Mouse (Mus musculus) intestine, embryonic 16.5 days (tissue): Measurements from ENCODE around the gene Gm27021. TPM values are rescaled to one million over a fixed set of nuclear protein-coding genes. Genes with fewer than 3 reads are reported as not detected.
A peak's percentile ranks its signal among the peaks of the same experiment; 100 is the strongest.

ENCODE experiments used
- ATAC-seq: fragments of 200-750 bp; cut with Nextera tagmentation; 2 replicates; pipeline ENCODE4 v1.8.0; 2017; ENCODE audit warnings: moderate TSS enrichment, moderate library complexity
- H3K27ac ChIP-seq: fragments of 300-500 bp; sonication (generic); 2 replicates; pipeline ENCODE4 v1.5.1; 2014; ENCODE audit warnings: mild to moderate bottlenecking, low read length
- H3K27me3 ChIP-seq: fragments of 300-500 bp; sonication (generic); replicated peaks from 2 replicates; pipeline ENCODE4 v1.6.1; 2014; ENCODE audit warnings: low read length, control low read depth, mixed read lengths; ENCODE audit not compliant: control insufficient read depth, insufficient read depth
- H3K36me3 ChIP-seq: fragments of 300-500 bp; sonication (generic); 2 replicates; pipeline ENCODE4 v1.6.1; 2014; ENCODE audit warnings: low read length, control low read depth; ENCODE audit not compliant: control insufficient read depth, insufficient read depth
- H3K4me1 ChIP-seq: fragments of 300-500 bp; sonication (generic); 2 replicates; pipeline ENCODE4 v1.6.1; 2014; ENCODE audit warnings: low read length, control low read depth, mixed read lengths; ENCODE audit not compliant: control insufficient read depth, insufficient read depth
- H3K4me2 ChIP-seq: fragments of 300-500 bp; sonication (generic); 2 replicates; pipeline ENCODE4 v1.6.1; 2014; ENCODE audit warnings: low read depth, low read length, control low read depth
- H3K4me3 ChIP-seq: fragments of 300-500 bp; sonication (generic); 2 replicates; pipeline ENCODE4 v1.5.1; 2014; ENCODE audit warnings: mild to moderate bottlenecking, low read length
- H3K9ac ChIP-seq: fragments of 300-500 bp; sonication (generic); 2 replicates; pipeline ENCODE4 v1.6.1; 2014; ENCODE audit warnings: low read depth, low read length
- H3K9me3 ChIP-seq: fragments of 300-500 bp; sonication (generic); 2 replicates; pipeline ENCODE4 v1.6.1; 2016; ENCODE audit warnings: low read length, control low read depth; ENCODE audit not compliant: control insufficient read depth
- WGBS: fragments of 180-500 bp; shearing (Covaris S2); extraction: QIAGEN DNeasy Blood & Tissue Kit; methylation state at CpG from one replicate; pipeline ENCODE4 v1.1.7; 2014; 5-methylcytosine and 5-hydroxymethylcytosine counted together
- polyA plus RNA-seq: library from polyadenylated mRNA; unstranded; fragments of >200 nt; fragmentation: Nextera tagmentation; extraction: Ambion mirVana; gene quantifications from 2 replicates; pipeline ENCODE4 v1.2.1, GENCODE M21; 2015

Gm27021 gene
- polyA plus RNA-seq, 1 experiment from 2014 or later: 1.5 TPM

GRCm38 (mm10) chr8:120620441-120620840 lies 47.4 kb downstream of the Gm27021 start:
- no peaks in the 10 kb centered on the region for H3K27me3 ChIP-seq
- no peak overlapping the region for H3K27ac ChIP-seq
- ATAC-seq: no peak
- WGBS: 35% methylated on average over 7 of the region's 7 CpGs
- H3K4me3 ChIP-seq: no peak overlapping the region
- H3K4me1 ChIP-seq: no peaks in the 10 kb centered on the region
- H3K36me3 ChIP-seq: no peaks in the 10 kb centered on the region
- H3K9me3 ChIP-seq: no peaks in the 10 kb centered on the region
- no peak overlapping the region for H3K9ac ChIP-seq
- no peak overlapping the region for H3K4me2 ChIP-seq

GRCm38 (mm10) chr8:120619235-120620180 lies 48.4 kb downstream of the Gm27021 start:
- no peaks in the 10 kb centered on the region for H3K9me3 ChIP-seq
- no peaks in the 10 kb centered on the region for H3K4me1 ChIP-seq
- ATAC-seq: no peak
- H3K27me3 ChIP-seq: no peaks in the 10 kb centered on the region
- no peaks in the 10 kb centered on the region for H3K36me3 ChIP-seq
- 74% methylated on average over 11 of the region's 11 CpGs for WGBS
- H3K27ac ChIP-seq: no peak overlapping the region
- no peak overlapping the region for H3K9ac ChIP-seq
- H3K4me2 ChIP-seq: no peak overlapping the region
- no peak overlapping the region for H3K4me3 ChIP-seq

GRCm38 (mm10) chr8:120618110-120618509 lies 49.8 kb downstream of the Gm27021 start:
- H3K27me3 ChIP-seq: no peaks in the 10 kb centered on the region
- H3K27ac ChIP-seq: no peak overlapping the region
- no peak overlapping the region for H3K9ac ChIP-seq
- H3K4me1 ChIP-seq: no peaks in the 10 kb centered on the region
- ATAC-seq: peak; percentile 23; the same call in 1 of the 2 replicates
- no peak overlapping the region for H3K4me3 ChIP-seq
- no peaks in the 10 kb centered on the region for H3K36me3 ChIP-seq
- 0% methylated on average over 6 of the region's 6 CpGs for WGBS
- no peak overlapping the region for H3K4me2 ChIP-seq
- no peaks in the 10 kb centered on the region for H3K9me3 ChIP-seq

- no peak overlapping the region for H3K4me2 ChIP-seq
- WGBS: 49% methylated on average over 7 of the region's 8 CpGs
- H3K9me3 ChIP-seq: no peaks in the 10 kb centered on the region
- H3K36me3 ChIP-seq: no peaks in the 10 kb centered on the region
- H3K27ac ChIP-seq: no peak overlapping the region
- no peak for ATAC-seq
- no peak overlapping the region for H3K4me3 ChIP-seq
- H3K27me3 ChIP-seq: no peaks in the 10 kb centered on the region
- H3K9ac ChIP-seq: no peak overlapping the region
- no peaks in the 10 kb centered on the region for H3K4me1 ChIP-seq
These were observed 50.9 kb downstream of the Gm27021 start for GRCm38 (mm10) chr8:120616663-120617626.

GRCm38 (mm10) chr8:120614491-120614890 lies 53.4 kb downstream of the Gm27021 start:
- H3K9ac ChIP-seq: no peak overlapping the region
- 90% methylated on average over 3 of the region's 3 CpGs for WGBS
- no peak for ATAC-seq

GRCm38 (mm10) chr8:120610824-120611223 lies 57.1 kb downstream of the Gm27021 start:
- Histone ChIP-seq H3K27ac (no peak overlapping the region), H3K4me2 (no peak overlapping the region), H3K9ac (no peak overlapping the region), H3K27me3 (no peaks in the 10 kb centered on the region), H3K4me1 (no peaks in the 10 kb centered on the region), H3K36me3 (no peaks in the 10 kb centered on the region), H3K9me3 (no peaks in the 10 kb centered on the region; the same call in 1 of the 2 replicates), H3K4me3 (no peak overlapping the region)
- ATAC-seq: no peak
- WGBS: 83% methylated on average over 6 of the region's 6 CpGs

More at GRCm38 (mm10) chr8:120614491-120614890, 53.4 kb downstream of the Gm27021 start:
- no peaks in the 10 kb centered on the region for H3K36me3 ChIP-seq
- H3K4me3 ChIP-seq: no peak overlapping the region
- H3K9me3 ChIP-seq: no peaks in the 10 kb centered on the region; the same call in 1 of the 2 replicates
- no peak overlapping the region for H3K4me2 ChIP-seq
- H3K27me3 ChIP-seq: no peaks in the 10 kb centered on the region
- H3K4me1 ChIP-seq: no peaks in the 10 kb centered on the region
- no peak overlapping the region for H3K27ac ChIP-seq

GRCm38 (mm10) chr8:120607885-120608284 lies 60.0 kb downstream of the Gm27021 start:
- WGBS: 16% methylated on average over 7 of the region's 7 CpGs
- Histone ChIP-seq H3K27ac (no peak overlapping the region), H3K4me3 (no peak overlapping the region), H3K9ac (no peak overlapping the region), H3K36me3 (no peaks in the 10 kb centered on the region), H3K27me3 (no peaks in the 10 kb centered on the region), H3K4me1 (no peaks in the 10 kb centered on the region), H3K9me3 (no peaks in the 10 kb centered on the region; the same call in 1 of the 2 replicates), H3K4me2 (no peak overlapping the region)
- no peak for ATAC-seq

GRCm38 (mm10) chr8:120607460-120607859 lies 60.4 kb downstream of the Gm27021 start:
- whole genome bisulfite sequencing: 79% methylated on average over 9 of the region's 9 CpGs
- no peak overlapping the region for H3K4me2 ChIP-seq

GRCm38 (mm10) chr8:120602672-120603071 lies 65.2 kb downstream of the Gm27021 start:
- Histone ChIP-seq H3K4me3 (no peak overlapping the region), H3K9me3 (no peaks in the 10 kb centered on the region), H3K4me1 (0 out of 2 replicates have a peak, but pooled peaks cover 3% of the 10 kb centered on the region), H3K36me3 (no peaks in the 10 kb centered on the region), H3K9ac (0 out of 2 replicates have a peak overlapping the region, but pooled peaks have one; percentile 5), H3K27ac (0 out of 2 replicates have a peak overlapping the region, but pooled peaks have one; percentile 25), H3K27me3 (no peaks in the 10 kb centered on the region), H3K4me2 (no peak overlapping the region)
- peak; percentile 29 for ATAC-seq
- 35% methylated on average over 6 of the region's 6 CpGs for WGBS

More at GRCm38 (mm10) chr8:120607460-120607859, 60.4 kb downstream of the Gm27021 start:
- no peak for ATAC-seq
- no peak overlapping the region for H3K27ac ChIP-seq
- H3K4me3 ChIP-seq: no peak overlapping the region
- no peaks in the 10 kb centered on the region for H3K27me3 ChIP-seq
- no peaks in the 10 kb centered on the region; the same call in 1 of the 2 replicates for H3K9me3 ChIP-seq
- H3K9ac ChIP-seq: no peak overlapping the region
- H3K4me1 ChIP-seq: no peaks in the 10 kb centered on the region
- H3K36me3 ChIP-seq: no peaks in the 10 kb centered on the region
